In genomic region chr6:125081797-125082560, GRCm38 (mm10) we compare ENCODE assay signal across 8 mouse cellular contexts. TPM values are rescaled to one million over a fixed set of nuclear protein-coding genes. Genes with fewer than 3 reads are reported as not detected.
DNase-seq lines count a peak whose midpoint lies in the region; ATAC-seq and TF ChIP-seq lines count a peak whose summit lies in the region.

No protein-coding gene starts in this region.

- H3K27ac ChIP-seq in embryonic facial prominence, embryonic 12.5 days: peak overlapping the region; percentile 71
- peak overlapping the region; percentile 84 for H3K27ac ChIP-seq in limb, embryonic 14.5 days (replicated peaks; ENCODE audit: low read depth, low read length)

- peak overlapping the region; percentile 72 for H3K4me2 ChIP-seq in embryonic facial prominence, embryonic 12.5 days (replicated peaks)
- peak overlapping the region; percentile 83 for H3K4me2 ChIP-seq in limb, embryonic 14.5 days (replicated peaks; ENCODE audit: low read depth, low read length, severe bottlenecking)

- 0 out of 2 replicates have a peak, but pooled peaks cover 5% of the 10 kb centered on the region for H3K4me1 ChIP-seq in embryonic facial prominence, embryonic 12.5 days
- H3K4me1 ChIP-seq in limb, embryonic 14.5 days (ENCODE audit: control insufficient read depth, insufficient read depth, low read length): 0 out of 2 replicates have a peak, but pooled peaks cover 2% of the 10 kb centered on the region

- peak; percentile 87; the same call in 1 of the 2 replicates for TF ChIP-seq POLR2A in limb, embryonic 14.5 days (IDR thresholded peaks at IDR 0.05; ENCODE audit: borderline replicate concordance, extremely low read depth, insufficient read depth, insufficient read length)

- no peaks in the 10 kb centered on the region for H3K9me3 ChIP-seq in embryonic facial prominence, embryonic 12.5 days
- no peaks in the 10 kb centered on the region for H3K9me3 ChIP-seq in limb, embryonic 14.5 days (ENCODE audit: control insufficient read depth, low read length)

- DNase-seq in 3134 (ENCODE audit: extremely low read depth, insufficient read length, low spot score): peak; percentile 55
- peak; percentile 74 to 78 for DNase-seq in adrenal gland, postnatal 4 days (ENCODE audit: low spot score in 2 of 2)
- peak; percentile 86 for DNase-seq in heart, adult 8-10 months (ENCODE audit: low spot score)
- DNase-seq in kidney, adult 8-10 months: peak; percentile 92 to 93
- DNase-seq in limb, embryonic 14.5 days (ENCODE audit: low spot score): peak; percentile 96
- peak; percentile 91 for DNase-seq in neural tube, embryonic 10.5 days (ENCODE audit: extremely low spot score, low spot score)
- peak; percentile 72 to 81 for DNase-seq in urinary bladder, adult 18-20 months (ENCODE audit: low spot score in 2 of 2)

- H3K4me3 ChIP-seq in embryonic facial prominence, embryonic 12.5 days: peak overlapping the region; percentile 40
- H3K4me3 ChIP-seq in limb, embryonic 14.5 days (replicated peaks; ENCODE audit: low read length): peak overlapping the region; percentile 46

- peak overlapping the region; percentile 69 for H3K9ac ChIP-seq in embryonic facial prominence, embryonic 12.5 days
- peak overlapping the region; percentile 64 for H3K9ac ChIP-seq in limb, embryonic 14.5 days (ENCODE audit: low read depth, low read length, severe bottlenecking)

- H3K36me3 ChIP-seq in embryonic facial prominence, embryonic 12.5 days: no peaks in the 10 kb centered on the region
- H3K36me3 ChIP-seq in limb, embryonic 14.5 days (ENCODE audit: control insufficient read depth, insufficient read depth, low read length): no peaks in the 10 kb centered on the region

- peak; percentile 70 for ATAC-seq in embryonic facial prominence, embryonic 12.5 days (ENCODE audit: insufficient number of reproducible peaks, insufficient read depth, low FRiP score, low TSS enrichment)
- ATAC-seq in limb, embryonic 14.5 days (ENCODE audit: low FRiP score, low read depth): peak; percentile 88

- H3K27me3 ChIP-seq in embryonic facial prominence, embryonic 12.5 days: no peaks in the 10 kb centered on the region
- no peaks in the 10 kb centered on the region for H3K27me3 ChIP-seq in limb, embryonic 14.5 days (ENCODE audit: control insufficient read depth, insufficient read depth, low read length)

- WGBS in embryonic facial prominence, embryonic 12.5 days: 22% methylated on average over 45 of the region's 45 CpGs
- WGBS in limb, embryonic 14.5 days: 21% methylated on average over 43 of the region's 45 CpGs

RNA-seq across cellular contexts. Expression of gene Chd4, which starts 13.8 kb away (rescaled TPM):
- total RNA-seq in adrenal gland, postnatal 4 days (2021): 100 to 1,000 TPM; 227 to 264 TPM
- 90.0 and 104 TPM in 2 replicates for polyA plus RNA-seq in embryonic facial prominence, embryonic 12.5 days (2016; fragmentation: Nextera tagmentation; extraction: Ambion mirVana)
- 100 to 1,000 TPM; 100 to 126 (median 113) TPM for total RNA-seq in heart, adult 8-10 months (2022)
- 75.0 and 89.7 TPM in 2 replicates for polyA plus RNA-seq in limb, embryonic 14.5 days (2012; rRNA removed)
- polyA plus RNA-seq in limb, embryonic 14.5 days (2014; fragmentation: Nextera tagmentation; extraction: Ambion mirVana): 78.6 and 81.8 TPM in 2 replicates

RNA-seq across cellular contexts. Expression of gene Lpar5, which starts 14.3 kb away (rescaled TPM):
- 1 to 10 TPM in 1 of 2 experiments, under 1 TPM in 1; 0.84 to 1.0 TPM for total RNA-seq in adrenal gland, postnatal 4 days (2021)
- polyA plus RNA-seq in embryonic facial prominence, embryonic 12.5 days (2016; fragmentation: Nextera tagmentation; extraction: Ambion mirVana): 0.53 and 0.61 TPM in 2 replicates
- total RNA-seq in heart, adult 8-10 months (2022): 1 to 10 TPM in 1 of 4 experiments, not detected in 3; 1.6 TPM
- 3.9 and 5.0 TPM in 2 replicates for polyA plus RNA-seq in limb, embryonic 14.5 days (2012; rRNA removed)
- 2.5 and 4.0 TPM in 2 replicates for polyA plus RNA-seq in limb, embryonic 14.5 days (2014; fragmentation: Nextera tagmentation; extraction: Ambion mirVana)

RNA-seq across cellular contexts. Expression of gene Acrbp, which starts 32.5 kb away (rescaled TPM):
- total RNA-seq in adrenal gland, postnatal 4 days (2021): 1 to 10 TPM; 7.3 to 8.0 TPM
- 17.6 and 21.0 TPM in 2 replicates for polyA plus RNA-seq in embryonic facial prominence, embryonic 12.5 days (2016; fragmentation: Nextera tagmentation; extraction: Ambion mirVana)
- 1 to 10 TPM; 1.5 to 2.6 (median 2.2) TPM for total RNA-seq in heart, adult 8-10 months (2022)
- polyA plus RNA-seq in limb, embryonic 14.5 days (2012; rRNA removed): 28.9 and 31.3 TPM in 2 replicates
- polyA plus RNA-seq in limb, embryonic 14.5 days (2014; fragmentation: Nextera tagmentation; extraction: Ambion mirVana): 9.4 and 13.9 TPM in 2 replicates

RNA-seq across cellular contexts. Expression of gene Ing4, which starts 42.4 kb away (rescaled TPM):
- 100 to 1,000 TPM; 118 TPM for total RNA-seq in adrenal gland, postnatal 4 days (2021)
- polyA plus RNA-seq in embryonic facial prominence, embryonic 12.5 days (2016; fragmentation: Nextera tagmentation; extraction: Ambion mirVana): 165 and 176 TPM in 2 replicates
- 10 to 100 TPM; 24.7 to 27.7 (median 25.1) TPM for total RNA-seq in heart, adult 8-10 months (2022)
- 143 TPM in 2 replicates for polyA plus RNA-seq in limb, embryonic 14.5 days (2012; rRNA removed)
- 122 and 131 TPM in 2 replicates for polyA plus RNA-seq in limb, embryonic 14.5 days (2014; fragmentation: Nextera tagmentation; extraction: Ambion mirVana)

RNA-seq across cellular contexts. Expression of gene Nop2, which starts 49.7 kb away (rescaled TPM):
- total RNA-seq in adrenal gland, postnatal 4 days (2021): 10 to 100 TPM; 36.5 to 36.8 TPM
- polyA plus RNA-seq in embryonic facial prominence, embryonic 12.5 days (2016; fragmentation: Nextera tagmentation; extraction: Ambion mirVana): 68.0 and 70.1 TPM in 2 replicates
- 10 to 100 TPM; 16.5 to 21.5 (median 20.3) TPM for total RNA-seq in heart, adult 8-10 months (2022)
- polyA plus RNA-seq in limb, embryonic 14.5 days (2012; rRNA removed): 43.7 and 48.5 TPM in 2 replicates
- polyA plus RNA-seq in limb, embryonic 14.5 days (2014; fragmentation: Nextera tagmentation; extraction: Ambion mirVana): 54.2 TPM in 2 replicates

Comparison
In these comparisons a context has a peak if more than half of its experiments do, and no peak if none do; other contexts are left out.
1. Peak in every context shown above with its lines: DNase-seq, ATAC-seq, H3K4me3 ChIP-seq and H3K27ac ChIP-seq.